Mouse (Mus musculus) cerebellum, postnatal 10 days (tissue): ENCODE measurements around the gene Gm11549.

Experiments
- DNase-seq, 2 experiments: peaks; one replicate each; pipeline ENCODE4 v3.0.0; 2021; ENCODE audit warnings: mixed read lengths in 2 of 2

Gm11549 gene

DNA sequence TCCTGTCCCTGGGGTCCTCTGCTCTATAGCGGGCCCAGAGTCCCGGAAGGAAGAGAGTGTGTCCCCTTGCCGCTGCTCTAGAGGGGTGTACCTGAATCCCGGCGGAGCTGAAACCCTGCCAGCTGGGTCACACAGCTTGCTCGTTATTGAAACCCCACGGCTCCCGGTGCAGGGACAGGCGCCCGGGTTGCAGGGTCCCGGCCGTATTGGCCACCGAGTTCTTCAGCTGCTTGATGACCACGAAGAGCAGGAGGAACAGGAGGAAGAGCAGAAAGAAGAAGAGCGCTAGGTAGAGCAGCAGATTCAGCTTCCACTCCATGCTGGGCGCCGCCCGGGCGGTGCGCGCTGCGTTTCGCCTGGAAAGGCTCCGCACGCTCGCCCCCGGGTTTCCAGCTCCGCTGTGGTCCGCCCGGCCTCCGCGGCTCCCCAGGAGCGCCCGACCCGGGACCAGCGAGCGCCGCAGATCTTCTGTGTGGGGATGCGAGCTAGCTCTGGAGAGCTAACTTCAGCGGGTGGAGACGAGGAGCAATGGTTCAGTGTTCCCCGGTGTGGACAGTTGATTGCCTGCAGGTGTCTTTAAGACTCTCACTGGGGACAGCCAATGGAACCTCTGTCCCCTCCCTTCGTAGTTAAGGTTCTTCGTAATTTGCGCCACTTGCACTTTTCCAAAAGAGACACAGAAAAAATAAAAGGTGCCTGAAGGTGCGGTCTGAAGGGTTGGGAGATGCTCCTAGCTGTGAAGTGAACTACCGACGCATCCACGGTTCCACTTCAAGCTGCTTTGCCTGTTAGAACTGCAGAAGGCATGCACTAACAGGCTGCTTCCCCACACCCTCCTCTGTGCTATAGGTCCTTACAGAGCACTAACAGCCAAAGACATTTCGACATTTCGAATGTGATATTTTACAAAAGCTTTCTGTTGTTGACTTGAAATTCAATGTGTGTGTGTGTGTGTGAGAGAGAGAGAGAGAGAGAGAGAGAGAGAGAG is at the start of gene Gm11549:
Gene Gm11549 (minus strand): TSS at position 741 of the 988 bp plus-strand sequence.
- DNase-seq = peak; percentile 27 to 31

GRCm38 (mm10) chr3:36569836-36570235 is 48.2 kb upstream of the Gm11549 start:
- DNase-seq = no peak

DNA sequence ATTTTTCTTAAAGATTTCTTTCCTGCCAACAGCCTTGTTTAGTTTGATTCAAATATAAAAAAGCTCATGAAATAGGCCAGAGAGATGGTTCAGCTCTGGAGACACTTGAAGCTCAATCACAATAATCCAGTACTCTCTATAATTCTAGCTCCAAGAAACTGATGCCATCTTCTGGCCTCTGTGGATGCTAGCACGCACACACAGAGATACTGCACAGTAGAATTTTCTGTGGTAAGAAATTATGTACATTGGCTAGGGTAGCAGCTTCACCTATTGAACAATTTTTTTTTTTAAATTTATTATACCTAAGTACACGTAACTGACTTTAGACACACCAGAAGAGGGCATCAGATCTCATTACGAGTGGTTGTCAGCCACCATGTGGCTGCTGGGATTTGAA is 42.1 kb upstream of the Gm11549 start:
- no peak for DNase-seq

DNA sequence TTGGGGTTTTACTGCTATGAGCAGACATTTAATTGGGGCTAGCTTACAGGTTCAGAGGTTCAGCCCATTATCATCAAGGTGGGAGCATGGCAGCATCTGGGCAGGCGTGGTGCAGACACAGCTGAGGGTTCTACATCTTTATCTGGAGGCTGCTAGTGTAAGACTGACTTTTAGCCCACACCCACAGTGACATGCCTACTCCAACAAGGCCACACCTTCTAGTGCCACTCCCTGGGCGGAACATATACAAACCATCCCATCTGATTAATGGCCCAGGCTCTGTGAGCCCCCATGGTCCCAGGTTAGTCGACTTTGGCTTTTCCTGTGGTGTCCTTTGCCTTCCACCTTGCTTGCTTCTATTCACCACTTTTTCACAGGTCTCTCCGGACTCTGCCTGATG is 38.0 kb upstream of the Gm11549 start:
- DNase-seq = no peak

DNA sequence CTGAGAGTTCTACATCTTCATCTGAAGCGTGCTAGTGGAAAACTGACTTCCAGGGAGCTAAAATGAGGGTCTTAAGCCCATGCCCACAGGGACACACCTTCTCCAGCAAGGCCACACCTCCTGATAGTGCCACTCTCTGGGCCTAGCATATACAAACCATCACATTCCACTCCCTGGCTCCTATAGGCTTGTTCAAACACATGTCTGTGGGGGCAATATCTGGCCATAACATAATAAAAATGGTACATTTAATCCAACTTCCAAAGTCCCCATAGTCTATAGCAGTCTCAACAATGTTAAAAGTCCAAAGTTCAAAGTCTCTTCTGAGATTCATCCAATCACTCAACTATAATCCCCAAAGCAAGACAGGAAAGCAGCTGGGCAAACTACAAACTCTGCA is 36.0 kb upstream of the Gm11549 start:
- DNase-seq = no peak

- DNase-seq = peak; percentile 99
Measured at GRCm38 (mm10) chr3:36552406-36553047, 30.9 kb upstream of the Gm11549 start, which contains the start of gene Exosc9. Gene Exosc9, plus strand, starts transcription at chr3:36552606.

- DNase-seq = peak; percentile 34 to 58
Measured at GRCm38 (mm10) chr3:36551851-36552384, 30.3 kb upstream of the Gm11549 start.

- DNase-seq = peak; percentile 35 to 46
Measured at GRCm38 (mm10) chr3:36551343-36551742, 29.7 kb upstream of the Gm11549 start.

DNA sequence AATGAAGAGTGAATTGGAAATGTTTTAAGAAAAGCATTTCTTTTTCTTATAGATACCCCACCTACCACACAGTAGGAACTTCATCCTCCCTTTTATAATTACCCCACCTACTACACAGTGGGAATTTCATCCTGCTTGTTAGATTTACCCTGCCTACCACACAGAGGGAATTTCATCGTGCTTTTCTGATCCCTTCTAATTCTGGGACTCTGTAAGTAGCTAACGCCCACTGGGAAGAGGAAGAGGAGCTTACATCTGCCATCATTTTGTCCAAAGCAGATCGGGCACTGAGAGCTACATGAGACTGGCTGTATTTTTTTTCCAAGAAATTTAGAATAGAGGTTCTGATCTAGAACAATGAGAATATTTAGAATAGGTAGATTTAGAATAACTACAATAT is 23.3 kb upstream of the Gm11549 start:
- DNase-seq = no peak

DNA sequence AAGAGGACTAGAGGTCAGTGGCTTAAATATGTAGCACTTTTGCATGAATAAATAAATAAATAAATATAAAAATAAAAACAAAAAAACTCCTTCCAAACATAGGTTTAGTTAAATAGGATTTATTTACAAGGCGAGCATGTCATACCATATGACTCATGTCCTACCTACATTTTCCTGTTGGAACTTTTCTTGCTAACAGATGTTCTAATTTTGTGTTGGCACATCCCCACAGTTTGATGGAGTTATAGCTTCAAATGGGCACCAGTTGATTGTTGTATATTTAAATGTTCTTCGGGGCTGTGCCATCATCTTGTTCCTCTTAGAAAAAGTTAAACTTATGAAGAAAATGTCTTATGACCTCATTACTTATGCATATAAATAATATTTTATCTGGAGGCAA is 19.8 kb upstream of the Gm11549 start:
- no peak for DNase-seq

GRCm38 (mm10) chr3:36540756-36541155 is 19.1 kb upstream of the Gm11549 start:
- DNase-seq = no peak

GRCm38 (mm10) chr3:36537701-36538470 is 16.3 kb upstream of the Gm11549 start:
- DNase-seq = no peak

DNA sequence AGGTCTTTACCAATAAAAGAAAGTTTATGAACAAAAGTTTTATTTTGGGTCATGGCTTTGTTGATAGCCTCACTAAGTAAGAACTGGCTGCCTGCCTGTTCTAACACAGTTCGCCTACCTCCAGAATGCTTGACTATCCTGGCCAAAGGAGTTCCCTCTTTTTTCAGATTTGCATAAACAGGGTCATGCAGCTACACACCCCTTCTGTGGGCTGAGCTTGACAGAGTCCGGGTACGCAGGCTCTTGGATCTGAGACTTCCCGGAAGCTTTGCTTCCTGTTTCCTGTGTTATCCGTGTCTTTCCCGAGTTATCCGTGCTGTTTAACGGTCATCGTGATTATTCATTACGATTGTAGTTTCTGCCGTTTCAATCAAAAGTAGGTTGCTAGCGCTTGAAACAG is 14.4 kb upstream of the Gm11549 start:
- no peak for DNase-seq

GRCm38 (mm10) chr3:36533201-36533672 is 11.6 kb upstream of the Gm11549 start:
- no peak for DNase-seq

DNA sequence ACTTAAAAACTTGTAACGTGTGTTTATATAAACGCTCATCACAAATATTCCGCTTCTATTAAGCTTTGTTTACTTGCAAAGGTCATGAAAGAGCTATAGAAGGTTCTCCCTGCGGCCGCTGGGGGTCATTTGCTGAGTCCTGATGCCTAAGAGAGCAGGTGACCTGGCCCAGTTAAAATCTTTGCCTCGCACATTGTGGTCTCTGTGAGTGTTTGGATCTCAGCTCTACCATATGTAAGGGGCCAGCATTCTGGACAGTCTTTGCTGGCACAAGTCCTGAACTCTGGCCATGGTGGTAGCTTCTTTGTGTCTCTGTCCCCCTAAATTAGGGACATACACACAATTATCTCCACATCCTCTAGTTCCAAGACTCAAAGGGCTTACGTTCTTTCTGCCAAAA is 11.1 kb upstream of the Gm11549 start:
- peak; percentile 15 to 27 for DNase-seq

- no peak for DNase-seq
Measured at GRCm38 (mm10) chr3:36531979-36532542, 10.4 kb upstream of the Gm11549 start.

DNA sequence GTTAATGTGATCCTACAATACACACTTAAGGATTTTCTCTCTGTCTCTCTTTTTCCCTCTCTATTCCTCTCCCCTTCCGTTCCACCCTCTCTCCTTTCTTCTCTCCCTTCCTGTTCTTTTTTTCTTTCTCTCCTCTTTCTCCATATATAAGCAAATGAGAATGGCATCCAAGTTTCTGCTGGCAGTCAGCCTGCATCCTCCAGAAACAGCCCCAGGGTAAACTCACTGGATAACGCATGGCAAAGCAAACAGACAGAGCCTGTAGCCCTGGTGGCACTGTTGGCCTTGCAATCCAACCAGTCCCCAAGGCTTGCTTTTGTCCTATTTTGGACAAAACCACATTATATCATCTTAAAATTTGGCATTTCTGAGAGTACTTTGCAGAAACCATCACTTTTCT is 9.6 kb upstream of the Gm11549 start:
- peak in 1 of 2 experiments; percentile 18 for DNase-seq

GRCm38 (mm10) chr3:36530781-36531180 is 9.2 kb upstream of the Gm11549 start:
- DNase-seq = peak in 1 of 2 experiments; percentile 13

DNA sequence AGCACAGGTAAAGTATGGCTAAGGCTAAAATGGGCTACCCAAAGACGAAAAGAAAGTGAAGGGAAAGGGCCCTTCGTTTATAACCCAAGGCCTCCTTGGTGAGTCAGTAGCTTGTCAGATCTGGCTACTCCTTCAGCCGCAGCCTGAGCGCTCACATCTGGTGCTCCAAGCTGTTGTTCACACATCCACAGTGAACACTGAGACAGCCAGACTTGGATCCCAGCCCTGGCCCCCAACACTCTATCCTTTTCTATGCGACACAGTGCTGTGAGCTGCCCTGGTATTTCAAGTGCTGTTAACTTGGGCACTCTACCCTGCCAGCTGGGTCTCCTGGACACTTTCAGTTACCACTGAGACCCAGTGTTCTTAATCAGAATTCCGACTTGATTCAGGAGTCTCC is 8.7 kb upstream of the Gm11549 start:
- DNase-seq = peak in 1 of 2 experiments; percentile 17

DNA sequence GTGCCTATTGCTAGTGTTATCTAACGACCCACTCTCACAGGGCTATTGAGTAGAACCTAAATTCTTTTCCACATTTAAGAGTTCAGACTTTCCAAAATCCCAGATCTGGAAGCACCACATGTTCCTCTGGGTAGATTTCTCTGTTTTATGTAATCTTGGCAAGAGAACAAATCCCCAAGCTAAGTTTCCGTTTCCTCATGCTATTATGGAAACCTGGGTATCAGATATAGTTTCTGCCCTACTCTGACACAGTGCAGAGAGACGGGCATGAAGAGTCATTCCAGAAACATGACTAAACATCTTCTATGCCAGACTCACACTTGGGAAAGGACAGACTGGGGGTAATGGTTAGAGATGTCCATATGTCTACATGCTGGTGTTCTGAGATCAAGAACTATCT is 2.9 kb upstream of the Gm11549 start:
- DNase-seq = no peak

DNA sequence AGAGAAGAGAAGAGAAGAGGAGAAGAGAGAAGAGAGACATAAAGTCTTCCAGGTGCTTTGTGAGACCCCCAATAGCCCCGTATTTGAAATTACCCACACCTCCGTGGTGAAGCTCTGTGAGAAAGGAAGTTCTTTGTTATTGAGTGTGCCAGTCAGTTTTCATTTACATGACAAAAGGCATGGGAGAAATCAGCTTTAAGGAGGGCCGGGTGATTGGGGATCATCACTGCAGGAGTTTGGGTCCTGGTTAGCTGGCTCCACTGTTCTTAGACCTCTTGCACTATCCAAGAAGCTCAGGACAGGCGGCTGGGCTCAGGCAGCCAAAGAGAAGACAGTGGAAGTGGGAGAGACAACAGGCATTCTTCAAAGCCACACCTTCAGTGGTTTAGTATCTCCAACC is 524 bp upstream of the Gm11549 start:
- no peak for DNase-seq

DNA sequence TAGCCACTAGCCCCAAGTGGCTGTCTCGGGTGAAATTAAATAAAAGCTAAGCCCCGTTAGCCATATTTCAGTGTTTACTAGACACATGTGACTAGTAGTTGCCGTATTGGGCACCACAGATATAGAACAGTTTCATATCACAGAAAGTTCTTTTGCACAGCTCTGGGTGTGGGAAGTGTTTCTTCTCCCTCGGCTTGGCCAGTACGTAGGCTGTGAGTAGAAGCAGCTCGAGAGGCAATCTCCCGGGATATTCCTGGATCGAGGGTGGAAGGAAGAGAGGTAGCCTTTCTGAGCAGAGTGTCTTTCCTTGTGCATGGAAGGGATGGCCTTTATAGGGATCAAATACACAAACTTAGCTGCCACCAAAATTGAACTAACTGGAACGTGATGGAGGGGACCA is 5.4 kb downstream of the Gm11549 start:
- no peak for DNase-seq
